Mouse (Mus musculus) granulocyte monocyte progenitor cell, adult 5-6 weeks (primary cell): ENCODE results near the gene Arhgef1. TPM values are rescaled to one million over a fixed set of nuclear protein-coding genes. Genes with fewer than 3 reads are reported as not detected.

ENCODE experiments used
- ATAC-seq: replicated peaks from 2 replicates; pipeline ENCODE4 v1.8.0; 2016; ENCODE audit warnings: mild to moderate bottlenecking, moderate TSS enrichment, inconsistent platforms; ENCODE audit not compliant: poor library complexity, severe bottlenecking
- total RNA-seq, 2 experiments: library from RNA; stranded (forward) in 1 of 2; stranded (reverse) in 1 of 2; fragments of 200-712, 200-1000 nt in 1 of 2; fragments of >200 nt in 1 of 2; fragmentation: Nextera tagmentation in 1 of 2; gene quantifications; 2 replicates each; pipeline ENCODE4 v1.2.3; 2014 to 2017

Gene Arhgef1
- total RNA-seq, 2 experiments from 2014 or later, result 50.2 to 81.5 TPM

- 0 out of 2 replicates have a peak, but pooled peaks have one; percentile 13 for ATAC-seq
Measured at GRCm38 (mm10) chr7:24930475-24930874, 27.8 kb downstream of the Arhgef1 start.

GRCm38 (mm10) chr7:24931651-24932050 lies 28.9 kb downstream of the Arhgef1 start:
- peak; percentile 9; the same call in 1 of the 2 replicates for ATAC-seq

- ATAC-seq, result no peak
Measured at GRCm38 (mm10) chr7:24943641-24944040, 40.9 kb downstream of the Arhgef1 start.

GRCm38 (mm10) chr7:24944257-24944950 lies 41.7 kb downstream of the Arhgef1 start, which contains the start of gene Gm4881:
Gene Gm4881 (minus strand): TSS chr7:24944494.
- ATAC-seq, result no peak

- no peak for ATAC-seq
Measured at GRCm38 (mm10) chr7:24947316-24948048, 44.8 kb downstream of the Arhgef1 start.

- no peak for ATAC-seq
Measured at GRCm38 (mm10) chr7:24948774-24949173, 46.1 kb downstream of the Arhgef1 start.

- ATAC-seq, result peak; percentile 65
Measured at GRCm38 (mm10) chr7:24949958-24950623, 47.4 kb downstream of the Arhgef1 start.

- no peak for ATAC-seq
Measured at GRCm38 (mm10) chr7:24953966-24954365, 51.3 kb downstream of the Arhgef1 start.

GRCm38 (mm10) chr7:24954450-24954849 lies 51.7 kb downstream of the Arhgef1 start:
- ATAC-seq, result peak; percentile 87

GRCm38 (mm10) chr7:24955226-24955625 lies 52.5 kb downstream of the Arhgef1 start:
- ATAC-seq, result no peak

- ATAC-seq, result no peak
Measured at GRCm38 (mm10) chr7:24964288-24964687, 61.6 kb downstream of the Arhgef1 start.

GRCm38 (mm10) chr7:24964897-24965535 lies 62.3 kb downstream of the Arhgef1 start:
- ATAC-seq, result peak; percentile 86

GRCm38 (mm10) chr7:24967966-24968365 lies 65.3 kb downstream of the Arhgef1 start:
- ATAC-seq, result no peak

GRCm38 (mm10) chr7:24968463-24968862 lies 65.8 kb downstream of the Arhgef1 start:
- no peak for ATAC-seq

GRCm38 (mm10) chr7:24969805-24970204 lies 67.1 kb downstream of the Arhgef1 start:
- ATAC-seq, result no peak

GRCm38 (mm10) chr7:24970341-24970740 lies 67.6 kb downstream of the Arhgef1 start:
- ATAC-seq, result no peak

- ATAC-seq, result peak; percentile 25; the same call in 1 of the 2 replicates
Measured at GRCm38 (mm10) chr7:24971261-24971971, 68.7 kb downstream of the Arhgef1 start.

- peak; percentile 89 for ATAC-seq
Measured at GRCm38 (mm10) chr7:24971972-24972893, 69.5 kb downstream of the Arhgef1 start, which contains the start of gene Rabac1. Gene Rabac1 (minus strand): TSS chr7:24972754.

- ATAC-seq, result no peak
Measured at GRCm38 (mm10) chr7:24973208-24973607, 70.5 kb downstream of the Arhgef1 start.
